Mouse (Mus musculus) gastrocnemius, adult 8-10 months (tissue): ENCODE results near the gene Myo16. TPM values are rescaled to one million over a fixed set of nuclear protein-coding genes. Genes with fewer than 3 reads are reported as not detected.

Experiments
- DNase-seq, 2 experiments: peaks; one replicate each; pipeline ENCODE4 v3.0.0; 2022; ENCODE audit warnings: low spot score in 2 of 2
- total RNA-seq, 4 experiments: library from RNA; stranded (reverse); gene quantifications; 2 replicates each; pipeline ENCODE4 v1.2.4; 2022

The Myo16 gene
- total RNA-seq, 4 experiments from 2014 or later: 0.04 to 0.17 TPM; not detected in 2

DNA sequence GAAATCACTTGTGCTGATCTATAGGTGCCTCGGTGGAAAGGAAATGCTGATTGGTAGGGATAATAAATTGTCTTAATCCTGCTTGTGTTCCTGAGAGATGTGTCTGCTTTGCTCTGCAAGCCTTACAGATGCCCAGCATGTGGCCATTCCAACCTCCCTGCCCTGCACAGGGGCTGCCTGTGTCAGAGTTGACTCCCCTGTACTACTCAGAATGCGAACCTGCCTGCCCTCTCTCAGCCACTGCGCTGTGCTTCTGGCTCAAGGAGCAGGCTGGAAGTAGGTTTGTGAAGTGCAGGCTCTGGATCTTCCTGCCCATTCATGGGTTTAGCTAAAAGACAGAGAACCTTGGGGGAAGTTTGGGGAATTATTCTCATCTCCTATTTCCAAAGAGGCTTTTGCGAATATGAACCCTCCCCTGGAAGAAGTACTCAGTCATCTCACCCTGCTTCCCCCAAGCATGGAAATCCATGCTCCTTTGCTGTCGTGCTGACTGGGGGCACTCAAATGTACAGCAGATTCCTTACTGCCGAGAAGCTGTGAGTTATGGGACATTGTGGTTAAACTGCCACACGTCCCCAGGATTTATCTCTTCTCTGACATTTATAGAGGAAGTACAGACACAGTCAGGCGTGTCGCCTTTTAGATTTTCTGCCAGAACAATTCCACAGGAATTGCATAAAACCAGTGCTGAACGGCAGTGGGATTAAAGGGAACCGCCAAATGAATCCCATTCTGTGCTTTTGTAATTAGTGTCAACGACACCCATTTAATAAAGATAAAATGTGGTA, 452.5 kb downstream of the Myo16 start:
- DNase-seq: no peak

DNA sequence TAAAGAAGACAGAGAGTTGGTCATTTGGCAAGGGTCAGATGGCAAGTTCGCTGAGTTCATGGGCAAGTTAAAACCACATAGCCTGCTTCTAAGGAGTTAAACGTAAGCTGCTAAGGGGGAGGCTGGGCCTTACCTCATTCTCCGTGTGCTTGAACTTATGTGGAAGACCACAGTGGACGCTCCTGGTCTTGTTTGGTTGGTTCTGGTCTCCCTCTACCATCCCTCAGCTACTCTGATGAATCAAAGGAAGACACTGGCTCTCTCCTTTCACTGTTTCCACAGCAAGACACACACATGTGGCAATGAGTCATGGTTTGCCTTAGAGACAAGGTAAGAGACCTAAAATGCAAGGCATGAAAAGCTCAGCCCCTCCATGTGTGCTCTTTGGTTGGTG, 453.1 kb downstream of the Myo16 start:
- DNase-seq: no peak

- no peak for DNase-seq
These were observed 457.9 kb downstream of the Myo16 start for GRCm38 (mm10) chr8:10611636-10612035.

DNA sequence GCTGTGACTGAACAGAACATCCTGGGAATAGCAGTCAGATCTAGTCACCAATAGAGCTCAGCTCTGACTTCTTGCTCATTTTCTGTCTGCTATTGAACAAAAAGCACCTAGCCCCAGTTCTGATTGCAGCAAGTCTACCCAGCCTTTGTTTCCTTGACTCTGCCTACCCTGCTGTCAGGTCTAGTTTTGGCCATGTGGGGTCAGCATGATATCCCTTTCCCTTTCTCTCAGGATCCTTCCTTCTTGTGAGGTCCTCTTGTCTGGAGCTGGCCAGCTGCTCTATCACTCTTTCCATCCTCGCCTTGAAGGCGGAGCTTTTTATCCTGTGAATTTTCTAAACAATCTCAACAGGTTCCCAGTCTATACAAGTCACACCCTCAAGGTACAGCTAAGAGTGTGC, 459.7 kb downstream of the Myo16 start:
- no peak for DNase-seq

DNA sequence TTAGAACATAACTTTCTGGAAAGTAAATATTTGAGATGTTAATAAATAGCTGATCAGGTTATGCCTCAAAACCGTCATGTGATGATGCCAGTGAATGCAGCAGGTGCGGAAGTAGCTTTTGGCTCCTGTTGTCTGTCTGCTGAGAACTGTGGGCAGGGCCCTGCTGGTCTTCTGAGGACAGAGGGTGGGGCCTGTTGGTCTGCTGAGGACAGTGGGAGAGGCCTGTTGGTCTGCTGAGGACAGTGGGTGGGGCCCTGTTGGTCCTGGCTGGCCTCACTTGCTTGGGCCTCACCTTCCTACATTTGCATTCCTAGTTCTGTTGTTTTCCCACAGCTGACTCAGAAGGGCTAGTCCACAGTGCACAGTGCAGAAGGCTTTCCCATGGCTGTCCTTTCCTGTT, 466.0 kb downstream of the Myo16 start:
- DNase-seq: no peak

- DNase-seq: no peak
These were observed 471.6 kb downstream of the Myo16 start for GRCm38 (mm10) chr8:10625262-10625661.

DNA sequence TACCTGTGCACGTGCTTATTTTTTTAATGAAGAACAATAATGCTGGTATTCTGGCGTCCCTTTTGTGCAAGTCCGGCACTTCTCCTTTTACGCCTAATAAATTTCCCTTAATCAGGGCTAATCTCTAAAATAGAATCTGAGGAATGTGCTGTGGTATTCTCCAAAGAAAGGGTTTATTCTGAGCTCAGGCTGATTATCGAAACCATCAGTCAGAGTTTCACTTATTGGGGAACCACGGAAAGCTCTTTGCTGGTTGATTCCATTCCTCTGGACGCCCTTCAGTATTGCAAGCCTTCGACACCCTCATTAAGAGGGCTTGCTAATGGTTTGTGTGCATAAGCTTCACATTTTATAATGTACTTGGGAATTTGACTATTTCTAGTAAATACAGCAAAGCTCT, 475.0 kb downstream of the Myo16 start:
- no peak for DNase-seq

GRCm38 (mm10) chr8:10629862-10630261, 476.2 kb downstream of the Myo16 start:
- DNase-seq: no peak

- DNase-seq: no peak
These were observed 477.3 kb downstream of the Myo16 start for GRCm38 (mm10) chr8:10631006-10631405.

DNA sequence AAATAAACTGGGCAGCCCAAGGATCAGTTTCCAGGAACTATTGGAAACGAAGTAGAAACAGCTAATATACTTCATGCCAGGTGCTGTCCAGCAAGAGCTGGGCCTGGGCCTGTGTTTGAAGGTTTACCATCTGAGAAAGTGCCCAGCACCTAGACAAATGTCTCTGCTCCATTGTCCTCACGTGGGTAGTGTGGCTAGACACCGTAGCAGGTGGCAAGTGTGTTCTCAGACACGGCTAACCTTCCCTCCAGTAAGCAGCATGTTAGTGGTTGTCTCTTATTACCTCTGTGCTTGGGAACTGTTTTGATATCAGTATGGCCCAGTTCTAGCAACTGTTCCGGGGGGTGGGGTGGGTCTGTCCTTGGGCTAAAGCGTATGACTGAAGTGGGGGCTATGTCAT, 478.9 kb downstream of the Myo16 start:
- no peak for DNase-seq

- DNase-seq: no peak
These were observed 479.8 kb downstream of the Myo16 start for GRCm38 (mm10) chr8:10633360-10634140.

DNA sequence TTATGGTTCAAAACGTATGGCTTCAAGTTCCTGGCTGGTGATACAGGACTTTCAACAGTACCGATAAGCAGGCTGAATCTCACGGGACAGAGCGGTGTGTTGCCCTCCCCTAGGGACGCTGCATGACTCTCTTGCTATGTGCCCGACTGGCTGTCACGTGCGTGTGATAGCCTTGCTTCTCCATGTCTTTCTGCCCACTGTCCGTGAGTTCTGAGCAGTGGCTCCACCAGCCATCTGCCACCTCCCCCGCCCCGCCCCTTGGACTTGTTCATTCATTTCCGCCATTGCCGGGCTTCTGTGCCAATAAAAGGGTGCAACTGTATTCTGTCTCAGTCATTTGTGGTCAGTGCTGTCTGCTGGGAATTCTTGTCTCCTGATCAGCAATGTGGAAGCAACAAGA, 480.7 kb downstream of the Myo16 start:
- DNase-seq: no peak

- DNase-seq: no peak
These were observed 485.2 kb downstream of the Myo16 start for GRCm38 (mm10) chr8:10638871-10639270.

DNA sequence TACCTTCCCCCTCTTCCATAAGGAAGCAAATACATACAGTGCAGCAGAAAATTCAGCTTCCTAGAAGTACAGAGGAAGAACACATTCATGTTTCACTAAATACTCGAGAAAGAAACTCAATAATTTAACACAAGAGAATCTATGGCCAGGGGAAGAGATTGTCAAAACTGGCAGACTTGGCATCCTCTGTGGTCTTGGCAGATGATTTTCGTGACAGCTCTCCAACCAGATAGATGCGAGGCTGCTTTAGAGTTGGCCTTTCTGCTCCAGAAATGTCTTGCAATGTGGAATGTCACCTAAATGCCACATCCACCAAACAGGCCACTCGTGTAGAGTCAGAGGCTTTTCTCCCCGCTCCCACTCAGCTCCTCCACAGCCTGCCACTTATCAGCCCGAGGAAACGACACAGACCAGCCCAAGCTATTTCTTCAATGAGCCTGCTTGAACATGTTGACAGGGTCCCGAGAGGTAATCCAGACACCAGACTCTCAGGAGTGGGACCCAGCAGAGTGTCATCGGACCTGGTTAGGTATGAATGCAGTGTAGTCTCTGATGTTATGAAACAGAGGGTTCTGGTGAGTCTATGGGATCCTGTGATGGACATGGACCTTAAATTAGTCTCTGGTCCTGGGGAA, 486.6 kb downstream of the Myo16 start:
- no peak for DNase-seq

DNA sequence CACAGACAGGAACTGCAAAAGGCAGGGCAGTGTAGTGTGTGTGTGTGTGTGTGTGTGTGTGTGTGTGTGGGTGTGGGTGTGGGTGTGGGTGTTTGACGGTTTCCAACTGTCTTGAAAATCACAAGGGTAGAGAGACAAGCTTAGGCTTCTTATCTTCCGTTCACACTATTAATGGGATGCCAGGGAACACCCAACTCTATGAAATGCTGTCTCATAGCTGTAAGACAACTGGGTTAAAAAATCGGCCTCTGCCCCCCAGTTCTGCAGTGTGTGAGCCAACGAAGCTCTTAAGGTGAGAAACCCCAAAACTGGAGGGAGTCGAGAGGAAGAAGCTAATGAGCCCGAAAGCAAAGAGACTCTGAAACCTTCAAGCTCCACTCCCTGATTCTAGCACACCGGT, 487.1 kb downstream of the Myo16 start:
- no peak for DNase-seq

- DNase-seq: no peak
These were observed 487.6 kb downstream of the Myo16 start for GRCm38 (mm10) chr8:10641343-10641742.

DNA sequence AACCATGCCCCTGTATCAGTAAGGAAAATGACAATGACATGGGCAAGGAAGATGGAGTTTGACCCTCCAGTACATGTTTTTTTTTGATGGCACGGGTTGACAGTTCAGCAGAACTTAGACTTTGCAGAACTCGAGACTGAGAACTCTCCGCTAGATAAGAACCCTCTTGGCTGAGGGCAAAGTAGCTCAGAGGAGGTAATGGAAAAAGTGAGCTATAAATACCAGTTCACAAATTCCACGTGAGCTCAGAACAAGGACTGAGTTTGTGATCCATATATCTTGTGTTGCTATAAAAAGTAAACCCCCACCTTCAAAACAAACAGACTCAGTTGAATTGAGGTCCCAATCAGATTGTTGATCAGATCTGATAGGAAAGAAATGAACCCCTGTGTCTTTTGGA, 489.5 kb downstream of the Myo16 start:
- no peak for DNase-seq

DNA sequence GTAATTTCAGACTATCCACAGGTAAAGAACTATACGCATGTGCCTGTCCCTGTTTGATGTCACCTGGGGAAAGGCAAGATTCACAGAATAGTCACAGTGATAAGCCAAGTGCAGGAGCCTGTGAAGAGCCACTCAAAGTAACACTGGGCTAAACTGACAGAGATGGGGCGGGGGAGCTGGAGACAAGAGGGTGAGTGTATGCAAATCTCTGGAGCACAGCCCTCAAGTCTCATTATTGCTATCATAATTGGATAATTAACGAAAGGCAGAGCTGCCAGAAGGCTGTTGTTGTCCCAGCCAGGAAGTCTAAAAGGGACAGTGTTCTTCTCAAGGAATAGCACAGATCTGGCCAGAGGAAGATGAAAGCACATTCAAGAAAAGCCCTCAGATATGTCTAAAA, 490.8 kb downstream of the Myo16 start:
- no peak for DNase-seq

GRCm38 (mm10) chr8:10645740-10646139, 492.0 kb downstream of the Myo16 start:
- no peak for DNase-seq

- no peak for DNase-seq
These were observed 492.8 kb downstream of the Myo16 start for GRCm38 (mm10) chr8:10646485-10646884.

- no peak for DNase-seq
These were observed 498.0 kb downstream of the Myo16 start for GRCm38 (mm10) chr8:10651546-10652315.

DNA sequence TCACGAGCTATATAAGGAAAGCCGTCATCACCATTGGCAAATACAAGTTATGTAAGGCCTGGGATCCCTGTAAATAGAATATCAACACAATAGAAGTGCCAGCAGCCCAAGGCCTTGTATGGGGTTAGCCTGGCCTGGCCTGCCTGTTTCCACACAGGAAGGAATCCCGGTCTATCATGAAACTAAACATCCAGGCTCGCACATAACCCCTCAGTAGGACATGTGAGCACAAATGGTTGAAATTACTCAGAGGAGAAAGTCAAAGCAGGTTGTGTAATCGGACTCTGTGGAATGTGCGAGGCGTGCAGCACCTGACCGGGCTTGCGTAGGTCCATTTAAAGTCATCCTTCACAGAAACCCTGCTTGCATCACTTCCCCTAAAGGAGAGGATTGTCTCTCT, 499.6 kb downstream of the Myo16 start:
- no peak for DNase-seq
